Mouse (Mus musculus) lung, postnatal 36 days (tissue): ENCODE results near the gene Kif6.

ENCODE experiments used
- DNase-seq: peaks from one replicate; pipeline ENCODE4 v3.0.0; 2022; ENCODE audit warnings: mixed read lengths

Kif6 gene

DNA sequence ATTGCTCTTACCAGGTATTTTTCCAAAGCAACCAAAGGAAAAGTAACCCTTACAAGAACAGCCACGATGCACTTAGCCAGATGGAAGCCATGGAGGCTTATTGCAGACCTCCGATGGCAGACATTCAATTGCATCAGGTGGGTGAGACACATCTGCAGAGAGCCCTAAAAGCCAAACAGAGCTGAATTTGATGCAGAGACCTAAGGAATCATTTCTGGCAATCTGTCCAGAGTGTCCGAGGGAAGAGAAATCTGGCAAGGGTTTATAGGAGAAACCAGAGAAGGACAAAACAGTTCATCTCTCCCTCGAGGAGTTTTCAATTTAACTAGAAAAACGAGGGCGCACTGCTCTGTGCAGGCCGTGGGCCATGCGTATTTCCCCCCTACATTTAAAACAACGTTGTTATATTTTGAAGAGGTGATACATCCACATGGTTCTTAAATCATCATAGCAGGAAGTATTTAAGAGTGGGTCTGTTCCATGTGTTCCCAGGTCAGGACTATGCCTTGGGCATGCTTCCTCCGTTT, 177.3 kb downstream of the Kif6 start:
- no peak for DNase-seq

DNA sequence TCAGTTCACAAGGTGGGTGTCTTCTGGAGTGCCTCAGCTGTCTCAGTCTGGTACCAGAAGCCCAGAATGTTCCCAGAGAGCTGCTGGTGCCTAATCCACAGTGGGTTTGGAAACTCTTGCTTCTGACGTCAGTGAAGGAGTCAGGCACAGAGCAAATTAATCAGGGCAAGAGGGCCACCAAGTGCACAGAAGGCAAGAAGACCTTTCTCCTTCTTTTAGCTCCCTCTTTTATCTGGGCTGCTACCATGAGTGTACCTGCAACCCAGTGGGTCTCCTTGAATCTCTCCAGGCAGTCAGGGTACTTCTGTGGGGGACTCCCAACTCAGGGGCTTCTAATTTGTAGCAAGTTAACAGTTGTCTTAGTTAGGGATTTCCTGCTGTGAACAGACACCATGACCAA, 178.0 kb downstream of the Kif6 start:
- no peak for DNase-seq

DNA sequence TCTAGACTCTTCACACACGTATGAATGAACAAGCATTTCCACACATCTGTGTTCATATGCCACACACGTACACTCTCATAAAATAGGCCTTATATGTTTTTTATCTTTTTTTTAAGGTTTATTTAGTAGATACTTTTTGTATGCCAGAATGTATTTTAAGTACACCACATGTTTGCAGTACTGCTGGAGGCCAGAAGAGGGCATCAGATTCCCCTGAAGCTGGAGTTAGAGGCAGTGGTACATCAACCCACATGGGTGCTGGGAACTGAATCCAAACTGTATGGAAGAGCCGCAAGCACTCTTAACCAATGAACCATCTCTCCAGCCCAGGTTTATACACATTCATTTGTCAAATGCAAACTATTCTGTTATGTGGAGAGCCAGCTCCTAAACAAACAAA, 179.0 kb downstream of the Kif6 start:
- no peak for DNase-seq

DNA sequence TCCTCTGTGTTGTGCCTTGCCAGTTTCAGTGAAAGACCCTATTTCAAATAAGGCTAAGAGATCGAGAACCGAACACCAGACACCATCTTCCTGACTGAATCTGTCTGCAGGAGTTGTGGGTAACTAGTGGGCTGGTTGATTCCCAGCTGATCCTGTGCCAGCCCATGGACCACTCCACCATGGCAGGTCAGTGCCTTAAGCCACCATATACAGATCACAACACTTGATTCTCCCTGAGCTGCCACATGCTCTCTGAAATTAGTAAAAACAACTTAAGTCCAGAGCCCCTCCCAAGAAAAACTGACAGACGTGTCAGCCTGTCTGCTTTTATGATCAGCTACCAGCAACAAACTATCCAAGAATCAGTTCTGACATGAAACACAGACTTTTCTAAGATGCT, 180.3 kb downstream of the Kif6 start:
- no peak for DNase-seq

DNA sequence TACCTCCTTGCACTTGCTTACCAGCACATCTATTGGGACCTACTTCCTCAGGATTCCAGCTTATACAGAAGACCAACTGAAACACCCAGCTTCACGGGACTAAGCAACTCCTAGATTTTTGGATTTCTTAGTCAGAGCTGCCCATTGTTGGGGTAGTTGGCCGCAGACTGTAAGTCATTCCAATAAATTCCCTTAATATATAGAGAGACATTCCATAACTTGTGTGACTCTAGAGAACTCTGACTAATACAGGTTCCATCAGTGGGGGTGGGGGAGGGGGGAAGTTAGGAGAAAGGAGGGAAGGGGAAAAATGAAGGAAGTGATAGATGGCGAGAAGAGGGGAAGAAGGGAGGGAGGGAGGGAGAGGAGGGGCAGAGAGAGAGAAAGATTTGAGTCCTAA, 181.2 kb downstream of the Kif6 start:
- no peak for DNase-seq

DNA sequence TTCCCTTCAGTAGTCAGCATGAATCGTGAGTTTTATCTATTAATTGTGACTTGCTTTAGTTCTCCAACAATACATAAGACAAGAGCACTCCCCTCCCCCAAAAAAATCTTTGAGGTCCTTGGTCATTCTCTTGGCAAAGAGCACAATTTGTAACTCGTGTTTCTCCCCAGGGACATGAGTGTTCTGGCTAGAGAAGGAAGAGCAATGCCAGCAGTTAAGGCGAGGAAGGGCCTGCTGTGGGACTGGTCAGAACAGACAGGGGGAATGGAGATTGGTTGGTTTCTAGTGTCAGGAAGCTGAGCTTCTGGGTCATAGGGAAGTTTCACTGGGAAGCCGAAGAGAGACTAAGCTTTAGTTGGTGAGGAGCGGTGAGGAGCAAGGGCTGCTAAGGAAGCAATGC, 184.2 kb downstream of the Kif6 start:
- peak; percentile 11 for DNase-seq

DNA sequence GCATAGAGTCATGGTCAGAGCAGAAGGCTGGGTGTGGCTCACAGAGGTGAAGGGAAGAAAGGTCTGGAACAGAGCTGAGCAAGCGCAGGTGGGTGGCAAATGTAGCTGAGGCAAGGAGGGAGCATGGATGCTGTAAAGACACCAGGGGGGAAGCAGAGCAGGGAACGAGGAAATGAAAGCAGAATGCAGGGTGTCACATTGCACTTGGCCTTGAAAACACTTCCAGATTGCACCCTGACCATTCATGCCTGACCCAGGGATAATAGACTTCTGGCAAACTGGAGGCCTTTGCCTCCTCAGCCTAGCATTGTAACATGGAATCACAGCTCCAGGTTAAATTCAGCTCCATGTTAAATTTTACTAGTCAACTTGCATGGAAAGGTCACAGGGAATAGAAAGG, 185.2 kb downstream of the Kif6 start:
- DNase-seq = no peak

DNA sequence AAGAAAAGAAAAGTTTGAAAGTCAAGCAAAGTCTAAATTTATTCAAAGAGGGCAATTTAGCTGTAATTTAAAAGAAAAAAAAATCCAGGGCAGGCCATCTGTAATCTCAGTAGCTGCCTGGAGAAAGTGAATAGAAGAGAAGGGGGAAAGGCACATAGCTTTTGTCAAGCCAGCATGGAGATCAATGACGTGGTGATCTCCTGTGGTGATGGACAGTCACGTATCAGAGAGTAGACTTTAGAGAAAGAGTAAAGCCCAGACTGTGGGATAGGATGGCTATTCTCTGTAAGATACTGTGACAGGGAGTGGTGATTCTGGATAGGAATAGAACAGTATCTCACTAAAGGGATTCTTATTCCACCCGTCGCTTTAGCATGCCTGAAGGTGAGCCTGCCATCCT, 192.5 kb downstream of the Kif6 start:
- no peak for DNase-seq

DNA sequence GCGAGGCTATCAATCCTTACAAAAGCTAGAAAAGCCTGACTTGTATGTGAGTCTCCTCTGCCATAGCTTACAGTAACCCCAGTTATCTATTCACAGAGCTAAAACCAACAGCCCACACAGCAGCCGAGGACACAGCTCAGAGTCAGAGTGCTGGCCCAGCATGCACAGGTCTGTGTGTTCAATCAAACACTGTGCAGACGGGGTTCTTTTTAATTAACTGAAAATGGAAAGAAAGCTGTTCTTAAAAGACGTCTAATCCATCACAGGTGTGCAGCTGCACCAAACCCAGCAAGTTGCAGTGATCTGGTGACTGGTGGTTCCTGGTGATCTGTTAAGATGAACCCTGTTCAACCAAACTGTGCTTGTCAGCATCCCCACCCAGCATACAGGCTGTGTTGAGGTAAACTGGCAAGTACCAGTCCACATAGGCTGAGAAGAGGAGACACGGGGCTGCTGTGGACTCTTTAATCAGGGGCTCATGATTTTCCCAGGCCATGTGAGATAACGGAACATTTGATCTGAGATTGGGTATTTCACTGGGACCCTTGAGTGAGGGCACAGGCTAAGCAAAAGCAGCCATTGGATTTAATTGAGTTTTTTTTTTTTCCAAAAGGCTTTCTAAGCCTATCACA, 193.9 kb downstream of the Kif6 start:
- DNase-seq = no peak

DNA sequence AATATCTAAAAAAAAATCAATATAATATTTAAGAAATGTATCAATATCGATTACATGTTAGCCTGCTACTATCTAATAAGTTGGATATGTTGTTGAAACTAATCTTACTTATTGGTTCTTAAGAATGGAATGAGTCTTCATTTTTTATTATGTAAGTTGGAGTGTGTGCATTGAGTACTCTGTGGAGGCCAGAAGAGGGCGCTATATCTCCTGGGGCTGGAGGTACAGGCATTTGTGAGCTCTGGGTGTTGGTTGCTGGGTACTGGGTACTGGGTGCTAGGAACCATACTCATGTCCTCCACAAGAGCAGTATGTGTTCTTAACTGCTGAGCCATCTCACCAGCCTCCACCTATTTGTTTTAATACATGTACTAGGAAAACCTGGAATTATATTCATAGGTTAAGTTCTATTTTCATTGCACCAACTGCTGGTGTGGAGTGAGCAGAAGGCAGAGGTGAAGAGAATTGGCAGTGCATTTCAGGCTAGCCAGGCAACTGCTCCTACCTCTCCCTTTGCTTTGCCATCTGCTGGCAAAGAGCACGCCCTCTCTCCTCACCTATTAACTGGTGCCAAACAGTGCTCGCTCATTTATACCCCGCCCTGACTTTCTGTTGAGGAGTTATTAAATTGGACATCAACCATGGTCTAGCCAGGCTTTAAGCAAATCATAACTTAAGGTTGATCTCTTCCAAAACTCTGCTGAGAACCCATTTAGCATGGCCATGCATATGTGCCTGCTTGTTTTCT, 199.1 kb downstream of the Kif6 start:
- DNase-seq = no peak

DNA sequence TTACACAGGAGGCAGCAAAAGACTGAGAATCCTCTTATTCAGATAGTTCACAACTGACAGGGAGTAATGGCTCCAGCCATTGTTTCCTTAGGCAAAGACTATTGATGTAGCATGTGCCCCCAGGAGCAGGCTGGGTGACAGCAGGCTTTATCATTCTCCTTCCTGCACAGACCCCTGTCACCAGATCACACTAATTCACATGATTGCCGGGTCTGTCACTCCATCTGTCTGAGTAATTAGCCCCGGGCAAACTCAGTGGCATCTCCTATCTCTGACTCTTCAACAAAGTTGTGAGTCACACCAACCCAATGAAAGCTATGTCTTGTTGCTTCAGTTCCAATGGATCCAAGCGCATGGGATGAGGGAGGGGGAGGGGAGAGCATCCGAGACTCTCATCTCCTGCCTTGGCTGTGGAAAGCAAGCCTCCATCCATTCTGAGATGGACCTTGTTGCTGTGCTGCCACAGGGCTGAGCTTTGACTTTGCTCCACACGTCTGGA, 201.2 kb downstream of the Kif6 start:
- DNase-seq = no peak

DNA sequence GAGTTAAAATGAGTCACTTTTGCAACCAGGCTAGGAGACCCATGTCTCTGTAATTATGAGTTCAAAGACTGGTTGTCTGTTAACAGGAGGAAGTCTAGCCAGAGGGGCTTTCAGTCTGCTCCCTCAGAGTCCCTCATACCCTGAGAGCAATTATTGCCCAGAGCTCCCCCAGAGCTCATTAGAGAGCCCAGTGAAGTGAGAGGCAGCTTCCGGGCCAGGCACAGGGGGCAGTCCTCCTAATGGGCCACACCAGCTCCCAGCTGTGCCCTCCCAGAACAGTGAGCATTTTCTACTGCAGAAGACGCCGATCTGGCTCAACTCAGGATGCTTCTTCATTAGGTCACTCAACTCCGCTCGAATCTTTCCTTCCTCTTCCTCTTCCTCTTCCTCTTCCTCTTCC, 201.8 kb downstream of the Kif6 start:
- DNase-seq = no peak

DNA sequence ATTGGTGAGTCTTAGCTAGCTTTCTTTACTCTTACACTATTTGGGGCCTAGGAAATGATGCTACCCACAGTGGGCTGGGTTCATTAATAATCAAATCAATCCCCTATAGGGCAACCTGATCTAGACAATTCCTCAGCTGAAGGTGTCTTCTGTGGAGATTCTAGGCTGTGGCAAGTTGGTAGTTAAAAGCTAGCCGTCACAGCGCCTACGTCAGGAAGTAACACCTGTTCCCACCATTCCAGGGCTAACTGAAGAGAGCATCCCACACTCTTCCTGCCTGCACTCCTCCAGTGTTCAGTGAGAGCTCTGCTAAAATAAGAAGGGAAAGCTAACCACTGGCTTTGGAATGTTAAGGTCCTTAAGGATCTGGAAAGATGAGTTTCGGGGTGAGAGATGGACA, 205.3 kb downstream of the Kif6 start:
- DNase-seq = no peak

DNA sequence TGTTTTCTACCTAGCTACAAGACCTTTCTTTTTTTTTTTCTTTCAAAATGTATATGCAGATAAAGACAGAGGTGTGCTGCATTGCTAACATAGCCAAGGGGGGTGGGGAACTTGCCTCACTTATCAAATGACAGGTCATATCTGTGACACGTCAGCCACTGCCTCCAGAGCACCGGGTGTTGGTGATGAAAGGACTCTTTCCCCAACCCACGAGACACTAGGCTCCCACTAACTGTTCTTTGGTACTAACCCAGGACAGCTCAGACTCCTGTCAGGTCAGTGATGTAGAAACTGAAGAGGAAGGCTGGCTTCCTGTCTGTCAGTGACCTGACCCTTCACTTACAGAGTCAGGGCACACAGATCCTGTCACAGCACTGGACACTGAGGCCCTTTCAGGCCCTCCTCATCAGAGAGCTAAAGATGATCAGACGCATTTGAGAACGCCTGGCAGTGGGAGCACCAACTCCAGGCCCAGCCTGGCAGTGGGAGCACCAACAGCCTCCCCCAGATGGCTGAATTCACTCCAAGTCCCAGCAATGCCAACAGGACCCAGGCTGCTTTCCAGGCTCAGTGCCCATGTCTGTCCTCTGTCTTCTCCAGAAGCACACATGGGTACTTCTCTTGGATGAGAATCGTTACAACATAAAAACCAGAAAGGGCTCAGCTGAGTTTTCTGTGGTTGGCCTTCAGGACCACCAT, 209.4 kb downstream of the Kif6 start:
- DNase-seq = no peak

DNA sequence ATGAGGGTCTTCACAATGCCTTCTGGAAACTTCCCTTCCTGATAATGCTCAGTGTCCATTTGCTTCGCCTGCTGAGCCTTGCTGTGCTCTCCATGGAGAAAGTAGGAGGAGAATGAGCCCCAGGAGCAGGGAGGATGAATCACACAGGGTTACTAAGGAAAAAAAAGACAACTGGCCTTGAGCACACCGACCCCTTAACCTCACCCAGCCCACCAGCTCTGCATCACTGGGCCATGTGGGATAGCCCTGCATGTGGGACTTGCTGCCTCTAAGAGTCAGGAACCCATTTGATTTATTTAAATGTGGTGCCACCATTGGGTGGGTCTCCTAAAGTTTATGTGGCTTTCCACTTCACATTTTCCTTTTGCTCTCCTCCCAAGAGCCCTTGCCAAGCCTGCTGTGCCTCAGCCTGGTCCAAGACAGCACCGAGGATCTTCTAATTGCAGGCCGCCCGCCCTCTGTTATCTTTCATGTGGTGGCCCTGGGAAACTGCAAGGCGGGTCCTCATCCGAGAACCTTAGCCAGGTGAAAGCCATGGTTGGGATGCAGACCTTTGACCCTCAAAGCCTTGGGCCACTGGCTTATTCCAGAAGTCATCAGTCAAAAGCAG, 210.0 kb downstream of the Kif6 start:
- no peak for DNase-seq

DNA sequence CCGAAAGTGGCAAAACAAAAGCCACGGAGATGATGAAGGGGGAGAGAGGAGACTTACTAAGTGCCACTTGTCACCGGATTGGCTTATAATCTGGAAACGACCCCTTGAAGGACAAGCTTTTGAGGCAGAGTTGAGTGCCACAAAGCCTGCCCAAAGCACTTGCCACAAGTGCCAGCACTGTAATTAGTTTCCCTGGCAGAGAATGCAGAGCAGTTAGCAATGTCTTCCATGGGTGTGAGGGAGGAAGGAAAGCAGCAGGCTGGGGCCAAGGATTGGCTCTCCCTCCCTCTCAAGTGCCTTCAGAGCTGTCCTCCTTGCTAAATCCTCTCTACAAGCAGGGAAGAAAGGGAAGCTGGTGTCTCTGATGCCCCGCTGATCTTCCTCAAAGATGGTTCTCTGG, 210.9 kb downstream of the Kif6 start:
- no peak for DNase-seq

DNA sequence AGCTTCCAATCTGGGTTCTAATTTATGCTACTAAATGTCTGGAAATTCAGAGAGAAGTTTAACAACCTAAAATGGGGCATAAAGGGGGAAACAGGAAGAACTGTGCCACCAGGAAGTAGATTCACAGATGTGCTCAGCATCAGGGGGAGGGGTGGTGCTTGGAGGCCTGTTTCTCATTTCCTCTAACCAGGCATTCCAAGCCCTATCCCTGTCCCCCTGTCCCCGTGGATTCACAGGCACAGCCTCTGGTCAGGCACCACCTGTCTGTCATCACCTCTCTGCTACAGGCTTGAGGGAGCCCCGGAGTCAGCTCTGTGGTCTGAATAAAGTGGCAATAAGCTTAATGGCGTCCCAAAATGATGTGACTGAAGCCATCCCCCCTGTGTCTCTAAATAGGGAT, 216.8 kb downstream of the Kif6 start:
- DNase-seq = no peak

DNA sequence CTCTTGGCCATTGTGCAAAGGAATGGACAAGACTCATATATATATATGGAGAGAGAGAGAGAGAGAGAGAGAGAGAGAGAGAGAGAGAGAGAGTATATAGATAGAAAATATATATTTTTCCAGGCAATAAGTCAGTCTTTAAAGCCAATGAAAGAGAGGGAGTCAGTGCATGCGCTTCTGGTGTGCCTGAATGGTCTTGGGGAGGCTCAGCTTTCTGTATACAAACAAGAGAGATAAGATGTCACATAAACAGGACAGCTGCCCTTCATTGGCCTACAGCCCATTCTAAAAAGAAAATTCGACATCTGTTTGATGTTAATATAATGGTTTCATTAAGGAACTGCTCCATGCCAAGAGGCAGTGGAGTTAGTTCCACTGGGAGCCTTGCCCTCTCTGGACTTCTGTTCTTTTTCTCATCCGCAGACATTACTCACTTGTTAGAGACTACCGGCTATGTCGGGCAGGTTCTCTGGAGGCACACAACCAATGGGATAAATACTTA, 219.2 kb downstream of the Kif6 start:
- no peak for DNase-seq

DNA sequence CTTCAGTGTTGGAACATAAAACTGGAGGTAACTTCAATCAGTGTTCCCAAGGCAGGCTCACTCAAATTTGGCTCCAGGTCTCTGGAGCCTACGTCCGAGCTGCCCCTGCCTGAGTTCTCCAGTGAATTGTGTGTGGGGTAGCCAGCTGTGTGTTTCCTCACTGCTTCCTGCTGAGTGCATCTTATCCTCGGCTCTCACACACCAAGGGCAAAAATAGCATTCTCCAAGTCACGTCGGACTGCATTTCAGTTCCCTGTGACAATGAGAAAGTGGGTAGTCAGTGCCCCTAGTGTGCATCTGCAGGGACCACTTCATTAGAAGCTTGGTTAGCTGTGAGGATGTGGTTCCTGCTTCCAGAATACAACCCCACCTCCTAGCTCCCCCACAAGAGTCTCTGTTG, 222.5 kb downstream of the Kif6 start:
- no peak for DNase-seq

DNA sequence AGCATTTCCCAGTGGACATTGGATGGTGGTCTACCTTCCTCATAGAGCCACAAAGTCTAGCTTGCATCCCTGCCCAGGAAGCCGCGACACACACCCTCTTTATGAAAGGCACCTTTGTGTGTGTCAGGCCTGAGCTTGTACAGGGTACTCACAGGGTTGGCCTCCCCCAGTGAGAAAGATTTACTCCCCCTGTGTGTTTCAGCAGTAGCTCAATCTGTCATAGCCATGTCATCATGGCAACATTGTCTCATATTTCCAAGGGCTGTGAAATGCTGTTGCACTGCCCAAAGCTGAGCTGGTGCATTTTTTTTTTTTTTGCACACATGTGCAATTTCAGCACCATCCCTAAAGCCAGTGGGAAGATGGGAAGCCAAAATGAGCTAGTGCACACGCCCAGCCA, 224.3 kb downstream of the Kif6 start:
- no peak for DNase-seq

DNA sequence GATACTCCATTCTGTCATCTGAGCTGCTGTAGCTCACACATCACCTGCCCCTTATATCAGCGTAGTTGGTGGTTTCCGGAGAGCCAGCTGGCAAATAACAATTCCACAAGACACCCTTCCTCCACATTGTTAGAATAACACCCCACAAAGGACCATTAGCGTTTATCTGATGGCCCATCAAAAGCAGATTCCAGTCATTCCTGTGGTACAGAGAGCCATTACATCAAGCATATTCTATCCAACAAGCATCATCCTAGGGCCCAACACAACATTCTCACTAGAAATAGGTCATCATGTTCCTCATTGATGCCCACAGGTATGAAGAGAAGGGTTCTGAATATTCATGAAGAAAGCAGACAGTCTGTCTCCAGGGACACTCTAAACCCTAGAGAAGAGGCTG, 236.3 kb downstream of the Kif6 start:
- no peak for DNase-seq

DNA sequence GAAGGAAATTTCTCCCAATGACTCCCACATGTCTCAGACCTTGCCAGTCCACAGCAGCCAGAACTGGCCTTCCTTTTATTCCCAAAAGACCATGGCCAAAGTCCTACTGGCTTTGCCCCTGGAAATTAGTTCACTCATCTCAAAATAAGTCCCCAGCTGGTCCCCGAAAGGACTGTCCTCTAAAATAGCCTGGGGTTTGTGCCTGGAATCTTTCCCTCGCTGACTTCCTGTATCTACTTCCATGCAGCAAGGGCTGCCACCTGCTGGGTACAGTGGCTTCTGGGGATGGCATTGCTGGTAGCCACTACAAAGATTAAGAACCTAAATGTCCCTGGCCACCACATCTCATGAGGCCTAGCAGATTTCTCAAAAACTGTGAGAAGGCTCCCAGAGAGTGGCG, 237.2 kb downstream of the Kif6 start:
- peak; percentile 7 for DNase-seq

DNA sequence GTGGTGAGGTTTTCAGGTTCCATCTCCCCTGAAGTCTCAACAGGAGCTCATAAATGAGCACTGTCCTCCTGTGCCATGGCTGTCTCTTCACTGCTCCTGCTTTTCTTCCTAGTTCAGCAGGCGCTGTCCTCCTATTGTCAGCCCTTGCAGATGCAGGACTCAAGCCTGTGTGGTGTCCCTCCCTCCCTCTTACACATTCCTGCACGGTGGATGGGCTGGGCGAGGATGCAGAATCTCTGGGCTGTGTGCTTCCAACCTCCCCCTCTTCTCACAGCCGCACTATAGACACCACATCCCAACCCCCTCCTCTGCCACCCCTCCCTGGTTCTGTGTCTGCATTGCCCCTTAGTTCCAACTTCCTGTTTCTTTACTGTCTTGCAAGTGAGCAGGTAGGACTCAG, 240.8 kb downstream of the Kif6 start:
- no peak for DNase-seq
